Mouse (Mus musculus) megakaryocyte progenitor cell, adult 5-6 weeks (primary cell): ENCODE results near the gene Glipr2. TPM values are rescaled to one million over a fixed set of nuclear protein-coding genes. Genes with fewer than 3 reads are reported as not detected.

Experiments used
- ATAC-seq: replicated peaks from 2 replicates; pipeline ENCODE4 v1.8.0; 2016; ENCODE audit warnings: mild to moderate bottlenecking, moderate TSS enrichment, inconsistent platforms; ENCODE audit not compliant: poor library complexity
- total RNA-seq, 2 experiments: library from RNA; stranded (forward) in 1 of 2; stranded (reverse) in 1 of 2; fragments of 157-497, 149-512 nt in 1 of 2; fragments of 200-1000 nt in 1 of 2; gene quantifications; 2 replicates each; pipeline versions ENCODE4 v1.2.3 to v1.2.4; 2015 to 2017

The Glipr2 gene
- total RNA-seq, 2 experiments from 2014 or later = 12.6 to 18.0 TPM

GRCm38 (mm10) chr4:44004126-44004525 lies 46.9 kb downstream of the Glipr2 start, which contains the start of gene Clta:
Gene Clta, plus strand, starts transcription at chr4:44004452.
- peak; percentile 95 for ATAC-seq

DNA sequence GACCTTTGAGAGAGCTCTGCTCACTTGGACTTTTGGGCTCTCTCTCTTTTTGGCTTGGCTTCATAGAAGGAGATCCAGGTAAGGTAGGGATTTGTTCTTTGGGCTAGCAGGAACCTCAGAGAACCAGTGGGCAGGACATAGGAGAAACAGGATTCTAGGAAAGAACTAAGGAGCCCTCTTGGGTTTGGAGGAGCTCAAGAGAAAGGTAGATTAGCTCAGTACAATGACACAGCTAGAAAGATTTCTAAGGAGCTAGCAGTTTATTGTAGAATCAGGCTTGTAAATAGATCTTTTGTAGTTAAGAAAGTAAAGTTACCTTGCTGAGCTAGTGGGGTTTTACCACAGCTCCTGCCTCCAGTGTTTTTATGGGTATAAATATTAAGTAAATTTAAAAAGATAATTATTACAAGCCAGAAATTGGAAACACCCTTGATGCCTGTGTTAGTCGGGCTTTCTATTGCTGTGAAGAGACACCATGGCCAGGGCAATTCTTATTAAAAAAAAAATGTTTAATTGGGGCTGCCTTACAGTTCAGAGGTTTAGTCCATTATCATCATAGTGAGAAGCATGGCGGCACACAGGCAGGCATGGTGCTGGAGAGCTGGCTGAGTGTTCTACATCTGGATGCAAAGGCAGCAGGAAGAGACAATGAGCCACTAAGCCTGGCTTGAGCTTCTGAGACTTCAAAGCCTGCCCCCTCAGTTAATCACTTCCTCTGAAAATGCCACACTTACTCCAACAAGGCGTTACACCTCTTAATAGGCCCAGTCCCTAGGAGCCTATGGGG lies 47.6 kb downstream of the Glipr2 start:
- no peak for ATAC-seq

DNA sequence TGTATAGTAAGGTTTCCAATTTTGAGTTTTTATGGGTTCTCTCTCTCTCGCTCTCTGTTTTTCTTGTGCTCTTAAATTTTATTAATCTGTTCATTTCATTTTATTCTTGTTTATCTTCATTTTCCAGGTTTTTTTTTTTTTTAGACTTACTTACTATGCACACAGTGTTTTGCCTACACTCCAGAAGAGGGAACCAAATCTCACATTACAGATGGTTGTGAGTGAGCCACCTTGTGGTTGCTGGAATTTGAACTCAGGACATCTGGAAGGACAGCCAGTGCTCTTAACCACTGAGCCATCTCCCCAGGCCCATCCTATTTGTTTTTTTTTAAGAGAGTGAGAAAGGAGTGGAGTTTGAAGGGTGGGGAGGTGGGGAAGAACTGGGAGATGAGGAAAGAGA lies 53.0 kb downstream of the Glipr2 start:
- no peak for ATAC-seq

DNA sequence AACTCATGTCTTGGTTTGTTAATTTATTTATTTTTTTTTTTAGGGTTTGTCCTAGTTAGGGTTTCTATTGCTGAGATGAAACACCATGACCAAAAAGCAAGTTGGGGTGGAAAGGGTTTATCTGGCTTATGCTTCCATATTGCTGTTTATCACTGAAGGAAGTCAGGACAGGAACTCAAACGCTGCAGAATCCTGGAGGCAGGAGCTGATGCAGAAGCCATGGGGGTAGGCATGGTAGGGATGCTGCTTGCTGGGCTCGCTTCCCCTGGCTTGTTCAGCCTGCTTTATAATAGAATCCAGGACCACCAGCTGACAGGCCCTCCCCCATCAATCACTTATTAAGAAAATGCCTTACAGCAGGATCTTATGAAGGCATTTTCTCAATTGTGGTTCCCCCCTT lies 53.7 kb downstream of the Glipr2 start:
- no peak for ATAC-seq

GRCm38 (mm10) chr4:44011799-44012198 lies 54.6 kb downstream of the Glipr2 start:
- no peak for ATAC-seq

GRCm38 (mm10) chr4:44012376-44013367 lies 55.5 kb downstream of the Glipr2 start:
- ATAC-seq = peak; percentile 96

DNA sequence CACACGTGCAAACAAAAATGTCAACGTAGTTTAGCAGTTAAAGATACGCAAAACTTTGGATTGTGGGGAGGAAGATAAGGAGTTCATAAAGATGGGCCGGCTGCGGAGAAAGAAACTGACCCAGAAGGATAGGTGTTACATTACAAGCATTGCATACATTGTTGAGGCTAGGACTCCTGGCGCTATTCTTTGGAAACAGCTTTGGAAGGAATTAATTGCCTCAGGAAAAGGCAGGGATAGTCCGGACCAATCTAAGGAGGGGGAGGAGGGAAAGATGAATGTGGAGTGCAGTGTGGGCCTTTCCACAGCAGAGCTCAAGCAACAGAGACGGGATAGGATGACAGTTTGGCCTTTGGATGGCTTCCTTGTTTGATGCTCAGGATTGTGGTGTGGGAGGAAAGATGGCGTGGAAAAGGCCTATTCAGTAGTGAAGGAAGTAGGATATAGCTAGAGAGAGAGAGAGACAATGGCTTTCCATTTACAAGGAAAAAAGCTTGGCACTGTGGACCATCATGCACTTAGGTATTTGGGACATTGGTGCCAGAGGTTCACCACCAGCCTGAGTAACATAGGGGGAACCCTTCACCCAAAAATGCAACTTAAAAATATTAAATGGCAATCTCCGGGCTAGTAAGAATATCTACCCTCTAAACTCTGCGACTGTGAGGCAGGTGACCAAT lies 56.3 kb downstream of the Glipr2 start:
- no peak for ATAC-seq

- ATAC-seq = no peak
Measured at GRCm38 (mm10) chr4:44016071-44016470, 58.9 kb downstream of the Glipr2 start.

DNA sequence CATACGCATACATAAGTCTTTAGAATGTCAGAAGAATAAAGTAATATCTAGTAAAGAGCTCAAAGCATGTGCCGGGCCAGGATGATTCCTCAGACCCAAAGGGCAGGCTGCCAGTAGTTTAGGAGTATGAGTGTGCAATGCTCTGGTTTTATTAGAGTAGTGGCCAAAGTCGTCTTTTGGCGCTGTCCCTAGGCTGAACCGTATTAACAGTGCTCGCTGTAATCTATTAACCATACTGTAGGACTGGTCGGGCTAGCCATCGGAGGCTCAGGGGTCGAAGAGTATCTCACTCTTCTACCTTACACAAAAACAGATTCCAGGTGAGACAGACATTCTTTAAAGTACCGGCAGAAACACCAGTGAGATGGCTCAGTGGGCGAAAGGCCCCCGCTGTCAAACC lies 59.6 kb downstream of the Glipr2 start:
- no peak for ATAC-seq

GRCm38 (mm10) chr4:44022323-44022722 lies 65.1 kb downstream of the Glipr2 start:
- ATAC-seq = no peak

DNA sequence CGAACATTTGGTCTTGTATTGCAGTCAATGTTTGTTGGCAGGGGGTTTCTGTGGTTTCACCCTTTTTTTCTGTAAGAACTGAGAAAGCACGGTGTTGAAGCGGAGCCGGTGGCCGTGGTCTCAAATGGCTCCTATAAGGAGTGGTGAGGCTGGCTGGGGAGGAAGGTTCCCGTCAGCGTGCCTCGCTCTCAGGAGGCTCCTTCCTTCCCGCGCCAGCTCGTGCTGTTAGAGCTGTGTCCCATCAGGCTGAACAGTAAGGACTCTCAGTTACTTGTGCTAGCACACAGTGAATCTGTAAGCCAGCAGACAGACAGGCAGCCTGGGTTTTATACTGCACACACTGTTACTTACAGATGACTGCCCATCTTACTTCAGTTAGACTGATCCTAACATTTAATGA lies 65.6 kb downstream of the Glipr2 start:
- ATAC-seq = no peak

DNA sequence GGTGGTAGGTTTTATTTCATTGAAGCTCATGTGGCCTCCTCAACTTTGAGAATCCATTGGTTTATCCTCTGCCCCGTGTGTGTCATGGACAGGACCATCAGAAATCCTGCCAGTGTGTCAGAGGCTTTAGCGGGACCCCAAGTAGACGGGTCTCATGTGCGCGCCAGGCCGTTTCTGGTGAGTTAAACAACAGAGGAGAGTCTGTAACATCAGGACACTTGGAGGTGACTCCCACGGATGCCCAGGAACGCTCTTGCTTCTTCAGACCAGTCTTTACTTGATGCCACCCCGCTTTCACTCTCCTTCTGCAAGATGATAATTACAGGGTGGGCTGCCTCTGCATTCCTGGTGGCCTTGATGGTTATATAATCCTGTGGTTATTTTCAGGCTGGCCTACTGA lies 66.5 kb downstream of the Glipr2 start:
- ATAC-seq = no peak

- ATAC-seq = no peak
Measured at GRCm38 (mm10) chr4:44024241-44024640, 67.0 kb downstream of the Glipr2 start.

DNA sequence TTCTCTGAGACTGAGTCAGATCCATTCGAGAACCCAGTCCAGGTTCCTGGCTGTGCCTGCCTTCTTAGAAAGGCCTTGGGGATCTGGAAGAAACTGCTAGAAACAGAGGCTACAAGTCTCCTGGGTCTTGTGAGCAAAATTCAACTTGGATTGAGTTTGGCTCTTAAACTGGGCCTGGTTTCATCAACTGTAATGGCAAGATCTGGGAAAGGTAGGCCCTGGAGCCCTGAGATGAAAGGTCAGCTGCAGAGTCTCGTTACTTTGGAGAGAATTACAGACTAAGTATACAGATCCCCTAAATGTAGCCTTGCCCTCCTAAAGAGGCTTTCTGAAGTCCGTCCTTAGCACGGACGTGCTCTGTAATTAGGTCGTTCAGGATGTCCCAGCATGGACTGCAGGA lies 68.4 kb downstream of the Glipr2 start:
- ATAC-seq = no peak

Other genes with a start within 250 kb of the Glipr2 start
- not detected in 2 replicates for gene Olfr71, start 247.1 kb upstream of the Glipr2 start, total RNA-seq (2015)
- not detected in 2 replicates for gene Olfr71, start 247.1 kb upstream of the Glipr2 start, total RNA-seq (2017)
- not detected in 2 replicates for gene Hrct1, start 230.2 kb upstream of the Glipr2 start, total RNA-seq (2015)
- not detected in 2 replicates for gene Hrct1, start 230.2 kb upstream of the Glipr2 start, total RNA-seq (2017)
- gene Spaar, start 227.4 kb upstream of the Glipr2 start, total RNA-seq (2015) = not detected in 2 replicates
- not detected in 2 replicates for gene Spaar, start 227.4 kb upstream of the Glipr2 start, total RNA-seq (2017)
- gene Olfr159, start 186.4 kb upstream of the Glipr2 start, total RNA-seq (2015) = not detected in 2 replicates
- not detected in 2 replicates for gene Olfr159, start 186.4 kb upstream of the Glipr2 start, total RNA-seq (2017)
- gene Olfr156, start 133.5 kb upstream of the Glipr2 start, total RNA-seq (2015) = not detected in 2 replicates
- gene Olfr156, start 133.5 kb upstream of the Glipr2 start, total RNA-seq (2017) = not detected in 2 replicates
- gene Olfr157, start 117.2 kb upstream of the Glipr2 start, total RNA-seq (2015) = not detected in 2 replicates
- not detected in 2 replicates for gene Olfr157, start 117.2 kb upstream of the Glipr2 start, total RNA-seq (2017)
- gene Olfr155, start 105.8 kb upstream of the Glipr2 start, total RNA-seq (2015) = not detected in 2 replicates
- not detected in 2 replicates for gene Olfr155, start 105.8 kb upstream of the Glipr2 start, total RNA-seq (2017)
- gene Reck, start 81.9 kb upstream of the Glipr2 start, total RNA-seq (2015) = 1.5 and 1.8 TPM in 2 replicates
- 1.1 and 4.4 TPM in 2 replicates for gene Reck, start 81.9 kb upstream of the Glipr2 start, total RNA-seq (2017)
- gene Ccin, start 26.1 kb downstream of the Glipr2 start, total RNA-seq (2015) = not detected in 2 replicates
- gene Ccin, start 26.1 kb downstream of the Glipr2 start, total RNA-seq (2017) = not detected in 2 replicates
- gene Clta, start 47.1 kb downstream of the Glipr2 start, total RNA-seq (2015) = 302 and 347 TPM in 2 replicates
- gene Clta, start 47.1 kb downstream of the Glipr2 start, total RNA-seq (2017) = 439 and 441 TPM in 2 replicates
- 24.5 and 28.2 TPM in 2 replicates for gene Gne, start 126.8 kb downstream of the Glipr2 start, total RNA-seq (2015)
- gene Gne, start 126.8 kb downstream of the Glipr2 start, total RNA-seq (2017) = 32.7 and 33.6 TPM in 2 replicates